Mouse (Mus musculus) kidney, postnatal 0 days (tissue): ENCODE data around the gene Ang6. TPM values are rescaled to one million over a fixed set of nuclear protein-coding genes. Genes with fewer than 3 reads are reported as not detected.
"Not testable (repeated sequence)": the region's sequence is repeated elsewhere in the genome, so short reads cannot be mapped to it uniquely, and the experiment has no call there.

Experiments used
- ATAC-seq: fragments of 200-750 bp; cut with Nextera tagmentation; replicated peaks from 2 replicates; pipeline ENCODE4 v1.8.0; 2017; ENCODE audit warnings: low read depth, moderate number of reproducible peaks, moderate TSS enrichment, moderate library complexity; ENCODE audit not compliant: low FRiP score
- DNase-seq: peaks from one replicate; pipeline ENCODE4 v3.0.0-alpha.2; 2016; ENCODE audit warnings: low spot score
- H3K27ac ChIP-seq: fragments of 300-500 bp; sonication (generic); 2 replicates; pipeline ENCODE4 v1.5.1; 2014; ENCODE audit warnings: mild to moderate bottlenecking
- H3K27me3 ChIP-seq: fragments of 300-500 bp; sonication (generic); 2 replicates; pipeline ENCODE4 v1.6.1; 2014; ENCODE audit warnings: low read length, mixed read lengths; ENCODE audit not compliant: insufficient read depth
- H3K36me3 ChIP-seq: fragments of 300-500 bp; sonication (generic); 2 replicates; pipeline ENCODE4 v1.6.1; 2014; ENCODE audit warnings: low read length, mixed read lengths; ENCODE audit not compliant: insufficient read depth
- H3K4me1 ChIP-seq: fragments of 300-500 bp; sonication (generic); replicated peaks from 2 replicates; pipeline ENCODE4 v1.6.1; 2014; ENCODE audit warnings: antibody characterized with exemption, low read length, mixed read lengths; ENCODE audit not compliant: insufficient read depth
- H3K4me2 ChIP-seq: fragments of 300-500 bp; sonication (generic); 2 replicates; pipeline ENCODE4 v1.6.1; 2014; ENCODE audit warnings: mild to moderate bottlenecking, low read length, moderate library complexity, mixed read lengths
- H3K4me3 ChIP-seq: fragments of 300-500 bp; sonication (generic); replicated peaks from 2 replicates; pipeline ENCODE4 v1.5.1; 2014; ENCODE audit warnings: low read depth, low read length
- H3K9ac ChIP-seq: fragments of 300-500 bp; sonication (generic); 2 replicates; pipeline ENCODE4 v1.6.1; 2014; ENCODE audit warnings: low read depth, low read length
- H3K9me3 ChIP-seq: fragments of 300-500 bp; sonication (generic); replicated peaks from 2 replicates; pipeline ENCODE4 v1.6.1; 2016; ENCODE audit warnings: low read length, inconsistent platforms, mixed read lengths
- CTCF ChIP-seq: IDR thresholded peaks from 2 replicates; pipeline ENCODE4 v1.5.1; 2016; ENCODE audit warnings: antibody characterized with exemption, low read depth, mild to moderate bottlenecking, moderate library complexity
- WGBS: fragments of 180-500 bp; shearing (Covaris S2); extraction: QIAGEN DNeasy Blood & Tissue Kit; methylation state at CpG from one replicate; pipeline ENCODE4 v1.1.7; 2014; 5-methylcytosine and 5-hydroxymethylcytosine counted together
- polyA plus RNA-seq: library from polyadenylated mRNA; unstranded; fragments of >200 nt; fragmentation: Nextera tagmentation; extraction: Ambion mirVana; gene quantifications from 2 replicates; pipeline ENCODE4 v1.2.1, GENCODE M21; 2015

Gene Ang6
- polyA plus RNA-seq, result not detected in 2 replicates

DNA sequence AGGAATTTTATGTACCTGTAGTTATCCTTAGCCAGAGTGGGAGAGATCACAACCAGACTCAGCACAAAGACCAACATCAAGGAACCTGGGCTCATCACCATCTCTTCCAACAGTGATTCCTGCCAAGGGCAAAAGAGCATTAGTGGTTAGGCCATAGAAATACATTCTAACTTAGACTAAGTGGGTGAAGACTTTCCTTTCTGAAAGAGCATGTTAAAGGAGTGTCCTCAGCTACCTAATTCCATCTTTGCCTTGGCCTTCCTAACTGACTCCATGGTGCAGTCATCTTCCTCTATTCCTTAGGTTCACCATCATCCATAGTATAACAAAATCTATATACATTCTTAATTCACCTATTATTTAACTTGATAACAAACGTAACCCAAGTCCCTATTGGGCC lies at the start of gene Ang6:
Gene Ang6, minus strand, starts transcription at position 101 of the 400 bp plus-strand sequence.
- H3K9ac ChIP-seq, result no peak within 1 kb of the TSS
- no peak within 1 kb of the TSS for H3K4me2 ChIP-seq
- H3K9me3 ChIP-seq, result no peaks in the 10 kb centered on the region
- no peak within 1 kb of the TSS for H3K27ac ChIP-seq
- H3K4me1 ChIP-seq, result no peaks in the 10 kb centered on the region
- ATAC-seq, result no peak
- 84% methylated on average over 1 of the region's 1 CpGs for WGBS
- DNase-seq, result no peak
- no peak for TF ChIP-seq CTCF
- no peak within 1 kb of the TSS for H3K4me3 ChIP-seq
- no peaks in the 10 kb centered on the region for H3K27me3 ChIP-seq
- no peaks in the 10 kb centered on the region for H3K36me3 ChIP-seq

DNA sequence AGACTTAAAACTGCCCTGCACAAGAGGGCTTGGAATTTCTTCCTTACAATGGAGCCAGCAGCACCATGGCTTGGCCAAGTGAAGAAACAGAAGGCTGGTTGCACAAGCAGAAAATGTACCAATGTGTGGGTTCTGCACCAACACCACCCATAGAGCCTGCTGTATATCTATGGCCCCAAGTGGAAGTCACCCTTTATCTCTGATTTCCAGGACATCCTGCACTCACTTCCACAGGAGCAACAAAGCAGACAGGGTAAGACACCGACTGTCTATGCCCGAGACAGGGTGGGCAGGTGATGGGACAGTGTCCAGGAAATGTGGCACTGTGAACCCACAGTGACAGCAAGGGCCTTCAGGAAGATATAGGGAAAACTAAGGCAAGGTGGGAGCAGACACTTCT lies 44.5 kb upstream of the Ang6 start:
- H3K9ac ChIP-seq, H3K4me1 ChIP-seq, H3K4me2 ChIP-seq, ATAC-seq, H3K36me3 ChIP-seq, DNase-seq, H3K27me3 ChIP-seq, H3K27ac ChIP-seq, H3K9me3 ChIP-seq, H3K4me3 ChIP-seq: not testable (repeated sequence)
- 86% methylated on average over 2 of the region's 2 CpGs for WGBS

DNA sequence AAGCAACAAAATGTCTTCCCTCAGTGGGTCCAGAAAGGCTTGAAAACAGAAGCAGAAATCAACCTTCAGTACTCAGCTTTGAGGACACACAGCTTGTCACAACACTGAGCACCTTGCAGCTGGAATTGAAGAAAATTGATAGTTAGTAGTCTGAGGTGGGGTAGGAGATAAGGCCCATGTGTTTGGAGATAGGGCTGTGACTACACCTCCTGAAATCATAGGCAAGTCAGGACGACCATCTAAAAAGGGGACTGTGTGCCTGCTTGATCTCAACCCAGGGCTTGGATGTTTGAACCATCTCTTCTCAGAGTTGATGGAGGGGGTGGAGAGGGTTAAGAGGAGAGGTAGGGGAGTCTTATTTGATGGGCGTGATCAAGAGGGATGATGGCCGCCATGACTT lies 29.8 kb upstream of the Ang6 start:
- H3K9ac ChIP-seq, H3K4me2 ChIP-seq, H3K27ac ChIP-seq, H3K27me3 ChIP-seq, DNase-seq, H3K4me1 ChIP-seq, H3K4me3 ChIP-seq, H3K36me3 ChIP-seq, ATAC-seq, H3K9me3 ChIP-seq: not testable (repeated sequence)
- 65% methylated on average over 1 of the region's 3 CpGs for WGBS

DNA sequence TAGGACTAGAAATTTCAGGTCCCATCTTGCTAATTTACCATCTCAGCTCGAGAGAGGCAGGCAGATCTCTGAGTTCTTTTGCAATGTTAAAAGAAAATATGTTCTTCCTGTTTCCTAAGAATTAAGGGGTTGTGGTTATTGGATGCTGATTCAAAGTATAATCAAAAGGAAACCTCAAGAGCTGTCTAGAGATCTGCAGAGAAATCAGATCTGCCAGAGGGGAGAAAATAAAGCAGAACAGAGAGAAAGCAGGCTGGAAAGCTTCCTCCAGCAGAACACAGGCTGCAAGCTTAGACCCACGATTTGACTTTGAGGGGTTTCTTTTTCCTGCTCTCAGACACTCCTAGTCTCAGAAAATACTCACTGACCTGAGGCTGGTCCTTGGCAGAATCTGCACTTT lies 7.6 kb upstream of the Ang6 start:
- WGBS, result 44% methylated on average over 2 of the region's 2 CpGs
- not testable (repeated sequence) for H3K36me3 ChIP-seq, H3K27ac ChIP-seq, H3K27me3 ChIP-seq, H3K4me3 ChIP-seq, DNase-seq, ATAC-seq, H3K9ac ChIP-seq, H3K9me3 ChIP-seq, H3K4me2 ChIP-seq, H3K4me1 ChIP-seq

DNA sequence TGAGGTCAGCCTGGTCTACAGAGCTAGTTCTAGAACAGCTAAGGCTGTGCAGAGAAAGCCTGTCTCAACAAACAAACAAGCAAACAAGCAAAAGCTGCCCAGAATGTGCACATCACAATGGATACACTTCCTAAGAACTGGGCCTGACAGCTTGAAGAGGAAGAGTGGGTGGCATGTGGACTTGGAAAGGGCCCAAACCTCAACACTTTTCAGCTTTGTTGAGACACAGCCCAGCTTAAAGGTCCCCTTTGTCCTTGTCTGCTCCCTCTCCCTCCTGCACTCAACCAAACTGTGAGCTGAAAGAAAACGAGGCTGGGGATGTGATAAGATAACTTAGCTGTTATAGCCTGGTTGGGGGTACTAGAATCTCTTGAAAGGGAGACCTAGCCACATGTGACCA lies 6.0 kb upstream of the Ang6 start:
- DNase-seq, H3K27me3 ChIP-seq, H3K36me3 ChIP-seq, H3K4me3 ChIP-seq, H3K9me3 ChIP-seq, ATAC-seq, H3K4me2 ChIP-seq, H3K9ac ChIP-seq, H3K27ac ChIP-seq, H3K4me1 ChIP-seq: not testable (repeated sequence)
- WGBS, result no CpG with 5 or more reads among the region's 1 CpGs

DNA sequence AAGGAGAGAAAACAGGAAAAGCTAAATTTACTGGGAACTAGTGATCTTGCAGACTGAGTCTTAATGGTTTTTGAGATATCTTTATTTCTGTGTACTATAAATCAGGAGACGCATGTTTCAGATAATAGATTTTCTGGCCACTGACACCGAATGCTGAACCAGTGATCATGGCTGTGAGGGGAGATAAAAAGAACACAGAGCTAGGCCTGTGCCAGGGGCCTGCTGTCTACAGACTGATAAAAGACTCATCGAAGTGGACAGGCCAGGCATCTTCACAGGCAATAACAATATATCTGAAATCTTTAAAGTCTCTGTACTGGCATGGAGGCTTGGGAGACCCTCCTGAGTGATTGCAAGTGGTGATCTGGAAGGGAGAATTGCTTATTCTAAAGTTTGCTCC lies 469 bp downstream of the Ang6 start:
- ATAC-seq, result no peak
- Histone ChIP-seq H3K36me3 (no peaks in the 10 kb centered on the region), H3K4me2 (no peak overlapping the region), H3K9me3 (no peaks in the 10 kb centered on the region), H3K4me1 (no peaks in the 10 kb centered on the region), H3K27me3 (no peaks in the 10 kb centered on the region), H3K9ac (no peak overlapping the region), H3K4me3 (no peak overlapping the region), H3K27ac (no peak overlapping the region)
- no peak for TF ChIP-seq CTCF
- WGBS, result 67% methylated on average over 3 of the region's 3 CpGs
- no peak for DNase-seq

DNA sequence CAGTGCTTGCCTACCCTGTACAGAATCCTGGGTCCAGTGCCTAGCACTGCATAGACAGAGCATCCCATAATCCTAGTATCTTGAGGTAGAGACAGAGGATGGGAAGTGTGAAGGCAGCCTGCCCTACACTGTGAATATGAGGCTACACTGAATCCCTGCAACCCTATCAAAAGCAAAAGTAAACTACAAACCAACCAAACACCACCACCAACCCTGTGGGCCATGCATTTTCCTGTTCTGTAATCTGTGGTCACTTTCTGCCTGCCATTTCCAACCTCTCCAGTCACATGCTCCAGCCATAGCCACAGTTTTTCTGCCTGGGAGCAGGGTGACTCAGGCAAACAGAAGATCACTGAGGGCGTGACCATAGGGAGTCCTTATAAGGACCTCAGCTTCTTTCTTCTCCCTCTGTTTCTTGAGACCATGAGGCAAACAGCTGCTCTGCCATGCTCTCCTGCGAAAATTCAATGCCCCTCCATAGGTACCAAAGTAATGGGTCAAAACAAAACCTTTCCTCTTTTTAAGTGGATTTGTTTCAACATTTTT lies 3.5 kb downstream of the Ang6 start:
- not testable (repeated sequence) for H3K4me1 ChIP-seq, DNase-seq, H3K9ac ChIP-seq

More for the DNA sequence above, 3.5 kb downstream of the Ang6 start:
- H3K9me3 ChIP-seq, H3K36me3 ChIP-seq, H3K4me3 ChIP-seq, H3K27ac ChIP-seq, H3K4me2 ChIP-seq, H3K27me3 ChIP-seq, ATAC-seq: not testable (repeated sequence)
- 76% methylated on average over 2 of the region's 2 CpGs for WGBS
